Mouse (Mus musculus) G1E-ER4 (cell line): ENCODE results near the gene Prkag1. TPM values are rescaled to one million over a fixed set of nuclear protein-coding genes. Genes with fewer than 3 reads are reported as not detected.

Experiments used
- GATA1 ChIP-seq: IDR thresholded peaks from one replicate; pipeline ENCODE4 v1.8.0; 2012; ENCODE audit warnings: low read length, inconsistent platforms
- polyA plus RNA-seq: library from polyadenylated mRNA; stranded (reverse); fragments of >175 nt; gene quantifications from 2 replicates; pipeline ENCODE4 v1.2.3, GENCODE M21; 2012

Gene Prkag1
- polyA plus RNA-seq, 1 experiment = 155 TPM

DNA sequence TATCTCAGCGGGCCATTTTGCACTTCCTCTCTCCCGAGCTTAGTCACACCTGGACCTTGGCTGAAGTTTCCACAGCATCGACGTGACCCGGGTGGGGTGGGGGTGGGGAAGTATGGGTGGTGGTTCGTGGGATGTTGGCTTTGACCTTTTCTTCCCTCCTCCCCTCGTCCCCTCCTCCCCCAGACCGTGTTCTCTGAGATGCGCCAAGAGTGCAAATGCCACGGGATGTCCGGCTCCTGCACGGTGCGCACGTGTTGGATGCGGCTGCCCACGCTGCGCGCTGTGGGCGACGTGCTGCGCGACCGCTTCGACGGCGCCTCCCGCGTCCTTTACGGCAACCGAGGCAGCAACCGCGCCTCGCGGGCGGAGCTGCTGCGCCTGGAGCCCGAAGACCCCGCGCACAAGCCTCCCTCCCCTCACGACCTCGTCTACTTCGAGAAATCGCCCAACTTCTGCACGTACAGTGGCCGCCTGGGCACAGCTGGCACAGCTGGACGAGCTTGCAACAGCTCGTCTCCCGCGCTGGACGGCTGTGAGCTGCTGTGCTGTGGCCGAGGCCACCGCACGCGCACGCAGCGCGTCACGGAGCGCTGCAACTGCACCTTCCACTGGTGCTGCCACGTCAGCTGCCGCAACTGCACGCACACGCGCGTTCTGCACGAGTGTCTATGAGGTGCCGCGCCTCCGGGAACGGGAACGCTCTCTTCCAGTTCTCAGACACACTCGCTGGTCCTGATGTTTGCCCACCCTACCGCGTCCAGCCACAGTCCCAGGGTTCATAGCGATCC lies 38.9 kb downstream of the Prkag1 start:
- TF ChIP-seq GATA1 = no peak

DNA sequence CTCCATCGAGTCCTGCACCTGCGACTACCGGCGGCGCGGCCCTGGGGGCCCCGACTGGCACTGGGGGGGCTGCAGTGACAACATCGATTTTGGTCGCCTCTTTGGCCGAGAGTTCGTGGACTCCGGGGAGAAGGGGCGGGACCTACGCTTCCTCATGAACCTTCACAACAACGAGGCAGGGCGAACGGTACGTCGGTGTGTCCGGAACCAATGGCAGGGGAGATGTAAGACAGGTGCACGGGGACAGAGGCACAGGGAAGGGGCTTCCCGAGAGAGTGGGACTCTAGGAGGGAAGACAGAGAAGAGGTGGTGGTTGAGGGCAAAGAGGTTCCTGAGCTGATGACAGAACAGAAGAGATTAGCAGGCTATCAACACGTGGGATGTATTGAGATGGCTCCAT lies 39.5 kb downstream of the Prkag1 start:
- no peak for TF ChIP-seq GATA1

DNA sequence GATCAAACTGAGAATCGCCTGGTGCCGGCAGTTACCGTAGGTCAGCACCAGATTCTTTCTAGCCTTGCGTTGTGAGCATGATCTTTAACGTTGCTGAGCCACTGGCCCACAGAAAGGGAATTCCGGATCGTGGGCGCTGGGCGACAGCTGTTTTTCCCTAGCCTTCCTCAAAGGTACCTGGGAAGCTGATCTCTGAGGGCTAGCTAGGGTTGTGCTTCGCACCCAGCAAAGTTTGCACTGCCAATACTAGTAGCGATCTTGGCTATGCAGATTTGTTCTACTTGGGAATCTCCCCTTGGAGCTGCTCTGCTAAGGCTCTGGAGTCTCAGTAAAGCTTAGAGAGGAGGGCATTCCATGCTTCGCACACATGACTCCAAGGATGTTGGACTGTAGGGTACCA lies 40.1 kb downstream of the Prkag1 start:
- no peak for TF ChIP-seq GATA1

DNA sequence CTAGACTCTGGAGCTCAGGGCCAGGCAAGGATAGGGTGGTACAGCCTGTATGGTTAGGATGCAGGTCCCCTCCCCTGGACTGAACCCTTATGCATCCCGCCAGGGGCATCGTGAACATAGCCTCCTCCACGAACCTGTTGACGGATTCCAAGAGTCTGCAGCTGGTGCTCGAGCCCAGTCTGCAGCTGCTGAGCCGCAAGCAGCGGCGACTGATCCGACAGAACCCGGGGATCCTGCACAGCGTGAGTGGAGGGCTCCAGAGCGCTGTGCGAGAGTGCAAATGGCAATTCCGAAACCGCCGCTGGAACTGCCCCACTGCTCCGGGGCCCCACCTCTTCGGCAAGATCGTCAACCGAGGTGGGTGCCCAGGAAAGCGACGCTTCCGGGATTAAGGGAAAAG lies 40.6 kb downstream of the Prkag1 start:
- no peak for TF ChIP-seq GATA1

DNA sequence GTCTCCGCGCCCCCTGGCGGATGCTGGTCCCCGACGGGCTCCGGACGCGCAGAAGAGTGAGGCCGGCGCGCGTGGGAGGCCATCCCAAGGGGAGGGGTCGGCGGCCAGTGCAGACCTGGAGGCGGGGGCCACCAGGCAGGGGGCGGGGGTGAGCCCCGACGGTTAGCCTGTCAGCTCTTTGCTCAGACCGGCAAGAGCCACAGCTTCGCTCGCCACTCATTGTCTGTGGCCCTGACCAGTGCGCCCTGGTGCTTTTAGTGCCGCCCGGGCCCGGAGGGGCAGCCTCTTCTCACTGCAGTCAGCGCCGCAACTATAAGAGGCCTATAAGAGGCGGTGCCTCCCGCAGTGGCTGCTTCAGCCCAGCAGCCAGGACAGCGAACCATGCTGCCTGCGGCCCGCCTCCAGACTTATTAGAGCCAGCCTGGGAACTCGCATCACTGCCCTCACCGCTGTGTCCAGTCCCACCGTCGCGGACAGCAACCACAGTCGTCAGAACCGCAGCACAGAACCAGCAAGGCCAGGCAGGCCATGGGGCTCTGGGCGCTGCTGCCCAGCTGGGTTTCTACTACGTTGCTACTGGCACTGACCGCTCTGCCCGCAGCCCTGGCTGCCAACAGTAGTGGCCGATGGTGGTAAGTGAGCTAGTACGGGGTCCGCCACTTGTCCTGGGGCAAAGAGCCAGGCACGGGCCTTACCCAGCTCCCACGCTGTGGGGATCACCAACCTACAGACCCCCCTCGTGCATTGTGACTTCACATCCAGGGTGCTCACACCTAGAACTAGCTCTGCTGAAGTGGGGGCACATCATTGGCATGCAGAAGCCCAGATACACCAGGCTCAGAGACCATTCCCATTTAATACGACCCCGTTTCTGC lies 41.4 kb downstream of the Prkag1 start, which contains the start of gene Wnt1:
TSS of gene Wnt1 (plus strand) at position 197 of the 875 bp plus-strand sequence.
- TF ChIP-seq GATA1 = no peak

DNA sequence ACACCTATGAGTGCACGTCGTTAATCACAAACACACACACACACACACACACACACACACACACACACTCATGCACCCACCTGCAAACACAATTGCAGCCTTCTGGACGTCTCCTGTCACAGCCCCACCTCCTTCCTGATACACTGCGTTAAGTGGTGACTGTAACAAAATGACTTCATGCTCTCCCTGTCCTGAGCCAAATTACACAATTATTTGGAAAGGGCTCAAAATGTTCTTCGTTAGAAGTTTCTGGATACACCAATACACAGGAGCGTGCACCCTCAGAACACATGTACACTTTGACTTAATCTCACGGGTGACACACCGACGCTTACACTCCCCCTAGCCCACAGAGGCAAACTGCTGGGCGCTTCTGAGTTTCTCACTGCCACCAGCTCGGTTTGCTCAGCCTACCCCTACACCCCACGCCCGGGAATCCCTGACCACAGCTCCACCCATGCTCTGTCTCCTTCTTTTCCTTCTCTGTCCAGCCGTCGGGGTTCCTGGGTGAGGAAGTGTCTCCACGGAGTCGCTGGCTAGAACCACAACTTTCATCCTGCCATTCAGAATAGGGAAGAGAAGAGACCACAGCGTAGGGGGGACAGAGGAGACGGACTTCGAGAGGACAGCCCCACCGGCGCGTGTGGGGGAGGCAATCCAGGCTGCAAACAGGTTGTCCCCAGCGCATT lies 42.2 kb downstream of the Prkag1 start:
- TF ChIP-seq GATA1 = no peak

DNA sequence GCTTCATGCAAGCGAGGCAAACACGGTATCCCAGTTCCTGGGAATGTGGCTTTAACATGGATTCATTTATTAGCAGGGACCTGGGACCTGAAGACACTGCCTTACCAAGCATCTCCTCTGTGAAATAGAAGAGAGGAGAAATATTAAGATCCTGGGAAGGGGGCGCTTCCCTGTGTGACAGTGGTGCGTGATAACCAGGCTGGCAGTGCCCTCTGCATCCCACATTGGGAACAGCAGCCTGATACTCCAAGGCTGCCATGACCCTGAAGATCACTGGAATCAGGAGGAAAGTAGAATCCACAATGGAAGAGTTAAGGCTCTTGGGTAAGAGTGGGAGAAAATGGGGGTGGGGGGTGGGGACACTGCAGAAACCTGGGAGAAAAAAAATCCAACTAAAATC lies 43.4 kb downstream of the Prkag1 start:
- no peak for TF ChIP-seq GATA1

DNA sequence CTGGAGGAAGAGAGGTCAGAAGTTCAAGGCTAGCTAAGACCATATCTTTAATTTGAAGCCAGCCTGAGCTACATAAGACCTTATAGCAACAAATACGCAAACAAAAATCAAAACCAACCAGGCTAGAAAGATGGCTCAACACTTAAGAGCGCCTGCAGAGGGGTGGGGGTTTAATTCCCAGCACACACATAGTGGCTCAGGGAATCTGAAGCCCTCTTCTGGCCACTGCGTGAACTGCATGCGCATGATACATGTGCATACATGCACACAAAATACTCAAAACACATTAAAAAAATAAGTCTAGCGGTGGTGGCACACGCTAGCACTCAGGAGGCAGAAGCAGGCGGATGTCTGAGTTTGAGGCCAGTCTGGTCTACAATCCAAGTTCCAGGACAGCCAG lies 45.6 kb downstream of the Prkag1 start:
- no peak for TF ChIP-seq GATA1

DNA sequence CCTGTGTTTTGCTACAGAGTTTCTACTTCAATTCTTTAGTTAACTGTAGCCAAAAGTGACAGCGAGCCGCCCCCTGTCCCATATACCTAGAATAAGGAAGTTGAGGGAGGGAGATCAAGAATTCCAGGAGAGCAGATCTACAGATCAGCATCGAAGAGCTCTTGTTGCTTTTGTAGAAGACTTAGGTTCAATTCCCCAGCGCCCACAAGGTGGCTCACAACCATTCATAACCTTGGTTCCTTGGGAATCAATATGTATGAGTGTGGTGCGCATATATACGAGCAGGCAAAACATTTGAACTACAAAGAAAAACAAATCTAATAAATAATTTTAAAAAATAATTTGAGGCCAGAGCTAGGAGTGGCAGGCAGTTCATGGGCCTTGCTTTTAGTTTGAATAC lies 50.2 kb downstream of the Prkag1 start:
- TF ChIP-seq GATA1 = no peak

DNA sequence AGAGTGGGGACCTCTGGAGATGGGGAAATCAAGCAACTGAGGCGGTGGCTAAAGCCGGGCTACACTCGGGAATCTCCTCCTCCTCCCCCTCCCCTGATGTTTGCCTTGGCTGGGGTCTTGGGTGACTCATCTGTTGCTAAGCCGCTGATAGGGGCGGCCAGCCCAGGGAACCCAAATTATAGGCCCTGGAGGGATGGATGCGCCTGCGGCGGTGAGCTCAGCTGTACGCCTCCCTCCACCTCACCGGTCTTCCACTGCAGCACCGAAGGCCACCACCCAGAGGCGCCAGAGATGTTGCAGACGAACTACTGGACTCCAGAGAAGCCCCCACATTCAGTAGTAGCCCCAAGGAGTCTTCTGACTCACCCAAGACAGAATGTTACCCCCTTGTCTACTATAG lies 50.7 kb downstream of the Prkag1 start:
- no peak for TF ChIP-seq GATA1

DNA sequence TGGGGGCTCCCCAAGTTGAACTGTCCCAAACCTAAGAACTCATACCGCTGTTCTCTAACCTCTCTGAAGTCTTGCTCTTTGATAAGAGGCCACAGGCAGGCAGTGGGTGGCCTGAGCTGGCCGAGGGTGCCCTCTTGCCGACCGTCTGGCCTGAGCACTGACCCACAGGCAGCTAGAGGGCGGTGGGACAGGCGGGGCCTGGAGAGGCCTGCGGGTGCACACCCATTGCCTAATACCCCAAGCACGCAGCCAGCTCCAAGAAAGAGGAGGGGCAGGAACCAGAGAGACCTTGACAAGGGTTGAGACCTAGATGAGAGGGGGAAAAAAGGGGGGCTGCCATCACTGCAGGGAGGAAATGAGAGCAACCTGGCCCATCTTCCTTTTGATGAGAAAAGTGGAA lies 51.2 kb downstream of the Prkag1 start:
- no peak for TF ChIP-seq GATA1

DNA sequence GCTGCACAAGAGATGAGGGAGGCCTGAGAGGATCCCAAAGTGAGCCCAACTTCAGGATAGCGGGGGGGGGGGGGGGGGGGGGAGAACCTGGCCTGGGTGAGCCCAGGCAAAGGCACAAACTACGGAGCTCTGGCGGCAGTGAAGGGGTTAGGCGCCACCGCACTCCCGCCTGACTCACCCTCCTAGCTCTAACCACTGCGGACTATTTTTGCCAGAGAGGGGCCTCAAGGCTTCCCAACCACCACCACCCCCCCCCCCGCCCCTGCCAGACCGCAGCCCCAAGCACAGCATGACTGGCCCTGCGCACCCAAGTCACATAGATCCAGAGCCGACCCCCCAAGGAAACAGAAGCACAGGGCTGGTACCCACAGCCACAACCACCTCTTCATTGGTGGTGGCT lies 52.5 kb downstream of the Prkag1 start:
- TF ChIP-seq GATA1 = no peak

DNA sequence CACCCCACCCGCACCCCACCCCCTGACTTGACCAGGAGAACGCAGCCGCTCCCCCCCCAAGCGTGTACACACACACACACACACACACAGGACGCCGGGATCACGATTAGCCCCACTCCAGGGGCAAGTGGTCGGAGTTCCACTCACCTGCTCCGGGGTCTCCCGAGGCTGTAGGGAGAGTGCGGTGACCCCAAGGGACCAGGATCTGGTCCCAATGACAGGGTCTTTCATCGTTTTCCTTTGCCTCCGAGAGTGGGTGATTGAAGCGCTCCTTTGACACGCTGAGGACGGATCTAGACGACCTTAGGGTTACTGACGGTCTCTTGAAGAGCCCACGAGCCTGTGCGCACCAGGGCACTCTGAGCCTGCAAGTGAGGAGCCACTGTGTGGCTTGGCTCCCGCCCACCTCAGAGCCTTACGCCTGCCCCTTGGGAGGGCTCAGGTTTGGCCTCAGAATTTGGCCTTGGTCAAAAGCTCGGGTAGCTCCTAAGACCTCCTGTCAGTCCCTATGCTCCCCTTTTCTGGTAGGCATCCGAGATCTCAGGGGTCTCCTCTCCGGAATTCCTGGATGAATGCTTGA lies 53.0 kb downstream of the Prkag1 start:
- no peak for TF ChIP-seq GATA1

DNA sequence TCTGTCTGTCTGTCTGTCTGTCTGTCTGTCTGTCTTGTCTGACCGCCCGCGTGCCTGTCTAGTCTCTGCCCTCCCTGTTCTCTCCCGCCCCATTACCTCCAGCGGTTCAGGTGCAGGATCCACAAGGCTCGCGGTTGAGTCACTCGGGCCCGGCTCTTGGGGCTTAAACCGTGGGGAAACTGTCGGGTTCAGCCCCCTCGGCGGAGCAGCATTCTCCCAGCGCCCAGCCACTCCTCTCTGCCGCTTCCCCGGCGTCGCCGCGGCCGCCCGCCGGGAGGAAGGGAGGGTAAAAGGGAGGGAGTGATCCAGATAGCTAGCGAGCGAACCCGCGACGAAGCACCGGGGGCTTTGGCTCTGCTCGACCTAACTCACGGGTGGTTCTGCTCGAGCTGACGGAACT lies 53.6 kb downstream of the Prkag1 start, which contains the start of gene Wnt10b:
TSS of gene Wnt10b (minus strand) at position 389 of the 400 bp plus-strand sequence.
- no peak for TF ChIP-seq GATA1

DNA sequence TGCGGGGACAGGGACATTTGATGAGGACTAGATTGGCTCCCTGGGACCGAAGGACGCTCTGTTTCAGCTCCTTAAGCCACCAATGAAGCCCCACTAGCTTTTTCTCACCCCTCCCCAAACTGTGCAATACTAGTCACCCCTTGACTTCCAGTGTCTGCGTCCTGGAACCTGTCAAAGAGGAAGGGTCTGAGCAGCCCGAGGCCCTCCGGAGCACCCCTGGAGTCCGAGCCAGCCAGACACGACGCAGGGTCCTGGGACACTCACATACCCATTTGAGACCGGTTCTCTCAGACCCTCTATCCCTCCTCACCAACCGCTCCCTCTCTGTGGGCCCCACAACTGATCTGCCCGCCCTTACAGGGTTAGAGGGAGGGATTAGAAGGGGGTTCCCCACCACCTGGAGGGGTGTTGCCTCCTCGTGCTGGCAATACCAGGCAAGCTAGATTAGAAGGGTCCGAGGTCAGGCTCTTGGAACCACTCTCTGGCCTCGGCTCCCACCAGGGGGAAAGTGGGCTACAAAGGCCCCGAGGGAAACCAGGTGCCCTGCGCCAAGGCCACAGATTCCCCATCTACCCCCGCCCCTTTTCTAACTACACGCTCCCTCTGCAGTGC lies 54.2 kb downstream of the Prkag1 start:
- TF ChIP-seq GATA1 = no peak
